Mouse (Mus musculus) lung, postnatal 0 days (tissue): Measurements from ENCODE around the gene Lrrc34.

Experiments
- CTCF ChIP-seq: IDR thresholded peaks from 2 replicates; pipeline ENCODE4 v1.5.1; 2016; ENCODE audit warnings: antibody characterized with exemption, mild to moderate bottlenecking
- EP300 ChIP-seq: IDR thresholded peaks from 2 replicates; pipeline ENCODE4 v1.6.1; 2016; ENCODE audit warnings: antibody characterized with exemption, mild to moderate bottlenecking, control low read depth

GRCm38 (mm10) chr3:30592418-30592853, 55.2 kb downstream of the Lrrc34 start:
- TF ChIP-seq CTCF: peak; percentile 84
- TF ChIP-seq EP300: no peak
